Mouse (Mus musculus): ENCODE data around the gene Zfp367.

Gene Zfp367

GRCm38 (mm10) chr13:64089130-64089529 lies 63.9 kb downstream of the Zfp367 start, which contains the start of gene Hsd17b3:
Gene Hsd17b3 (minus strand): TSS chr13:64089230.
- DNase-seq = no peak

GRCm38 (mm10) chr13:64088057-64088456 lies 64.9 kb downstream of the Zfp367 start:
- DNase-seq = no peak

GRCm38 (mm10) chr13:64086036-64086435 lies 67.0 kb downstream of the Zfp367 start:
- DNase-seq = no peak

- no peak for DNase-seq
Observed at GRCm38 (mm10) chr13:64083331-64083730, 69.7 kb downstream of the Zfp367 start.
